Mouse (Mus musculus): ENCODE measurements around the gene Slc25a47.

- no peak for TF ChIP-seq POLR2A (IDR thresholded peaks at IDR 0.05; ENCODE audit: borderline replicate concordance, low read depth, low read length)
- no peak for TF ChIP-seq CTCF (IDR thresholded peaks at IDR 0.05; ENCODE audit: low read depth, low read length)
These were observed 57.3 kb downstream of the Slc25a47 start, which contains the start of gene Wdr25 for GRCm38 (mm10) chr12:108892989-108893714.

All from bone marrow macrophage, adult 2 months (primary cell).